Mouse (Mus musculus) lung, postnatal 14 days (tissue): ENCODE data around the gene Tuba1a.
"Not testable (repeated sequence)": the region's sequence is repeated elsewhere in the genome, so short reads cannot be mapped to it uniquely, and the experiment has no call there.

ENCODE experiments used
- DNase-seq: peaks from one replicate; pipeline ENCODE4 v3.0.0; 2021

The Tuba1a gene

DNA sequence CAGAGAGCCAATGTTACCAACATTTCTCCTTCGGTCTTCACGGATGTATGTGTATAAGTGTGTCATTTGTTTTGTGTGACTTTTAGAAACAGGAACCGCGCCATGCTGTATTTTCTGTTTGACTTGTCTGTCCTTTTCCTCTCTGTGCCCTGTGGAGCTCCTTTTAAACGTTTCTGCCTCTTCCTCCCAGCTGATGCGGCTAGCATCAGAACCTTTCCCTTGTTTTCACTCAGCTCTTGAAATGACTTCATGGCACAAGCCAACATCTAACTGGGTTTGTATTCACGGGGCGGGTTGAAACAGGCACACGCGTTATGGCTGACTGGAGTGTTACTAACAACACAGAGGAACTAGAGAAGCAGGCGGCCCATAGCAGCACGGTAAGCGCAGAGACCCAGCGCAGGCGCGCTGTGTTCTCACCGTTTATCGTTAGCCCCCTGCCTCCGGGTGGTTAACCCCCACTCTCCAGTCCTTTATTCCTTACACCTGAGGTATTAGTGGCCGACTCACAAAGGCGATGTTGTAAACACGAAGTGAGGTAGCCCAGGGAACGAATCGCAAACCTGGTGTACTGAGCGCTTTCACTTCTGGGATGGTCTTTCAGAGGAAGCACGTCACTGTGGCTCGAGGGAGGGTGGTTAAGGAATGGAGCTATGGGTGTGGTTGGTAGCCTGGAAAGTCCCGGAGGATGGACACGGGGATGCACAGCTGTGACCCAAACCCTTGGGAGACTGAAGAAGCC lies 31.9 kb upstream of the Tuba1a start:
- DNase-seq = peak; percentile 87

DNA sequence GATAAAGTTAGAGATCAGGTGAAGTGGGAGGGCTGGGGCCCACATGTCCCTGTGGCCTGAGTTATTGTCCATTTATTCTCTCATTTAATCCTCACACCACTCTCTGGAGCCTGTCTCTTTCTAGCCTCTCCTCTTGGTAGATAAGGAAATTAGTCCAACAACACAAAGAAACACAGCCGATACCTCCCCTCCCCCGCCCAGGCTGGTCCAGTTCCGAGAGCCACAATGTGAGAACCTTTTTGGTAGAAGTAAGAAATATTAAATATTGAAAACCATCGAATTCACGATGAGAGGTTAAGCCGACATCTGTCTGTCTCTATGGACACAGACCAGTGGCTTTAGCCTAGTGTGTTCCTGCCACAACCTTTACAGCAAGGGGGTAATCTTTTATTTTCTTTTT lies 31.2 kb upstream of the Tuba1a start:
- DNase-seq = no peak

DNA sequence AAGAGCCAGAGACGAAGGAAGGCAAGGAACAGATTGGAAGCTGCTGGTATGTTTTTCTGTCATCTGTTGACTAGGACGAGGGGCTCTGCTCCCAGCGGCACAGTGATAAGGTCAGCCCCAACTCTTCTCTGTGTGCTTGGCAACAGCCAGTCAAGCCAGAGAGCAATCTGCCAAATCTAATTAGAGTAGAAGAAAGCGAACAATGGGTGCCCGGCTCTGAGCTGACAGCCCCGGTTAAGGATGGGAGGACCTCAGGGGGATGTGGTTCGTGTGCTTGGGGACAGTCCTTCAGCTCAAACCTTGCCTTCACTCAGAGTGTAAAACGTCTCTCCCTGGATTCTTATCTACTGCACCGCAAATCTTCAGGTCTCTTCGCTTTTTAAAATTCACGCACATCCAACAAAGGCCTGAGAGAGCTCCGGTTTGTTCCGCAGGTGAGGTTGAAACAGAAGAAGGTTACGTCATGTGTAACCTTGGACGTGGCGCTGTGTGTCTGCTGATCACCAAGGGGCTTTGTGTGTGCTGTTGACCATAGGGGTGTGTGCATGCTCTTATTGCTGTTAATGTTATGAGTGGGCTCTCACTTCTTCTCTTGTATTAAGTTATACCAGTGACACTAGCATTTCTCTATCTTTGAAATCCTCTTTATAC lies 30.1 kb upstream of the Tuba1a start:
- DNase-seq = no peak

DNA sequence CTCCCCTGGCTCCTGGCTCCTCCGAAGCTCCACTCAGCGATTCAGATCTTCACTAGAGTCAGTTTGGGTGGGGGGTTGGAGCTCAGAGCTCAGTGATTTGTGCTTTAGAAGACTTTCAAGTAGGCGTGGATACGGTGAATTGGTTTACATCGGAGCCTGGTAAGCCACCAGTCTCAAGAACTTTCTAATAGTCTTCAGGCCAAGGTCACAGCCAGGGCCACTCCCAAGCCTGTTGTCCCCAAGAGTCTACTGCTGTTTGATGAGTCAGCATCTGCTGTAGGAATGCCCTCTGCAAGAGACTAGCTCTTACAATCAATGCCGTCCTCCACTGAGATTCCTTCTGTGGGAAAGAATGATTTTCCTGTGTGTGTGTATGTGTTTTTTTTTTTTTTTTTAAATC lies 28.6 kb upstream of the Tuba1a start:
- no peak for DNase-seq

DNA sequence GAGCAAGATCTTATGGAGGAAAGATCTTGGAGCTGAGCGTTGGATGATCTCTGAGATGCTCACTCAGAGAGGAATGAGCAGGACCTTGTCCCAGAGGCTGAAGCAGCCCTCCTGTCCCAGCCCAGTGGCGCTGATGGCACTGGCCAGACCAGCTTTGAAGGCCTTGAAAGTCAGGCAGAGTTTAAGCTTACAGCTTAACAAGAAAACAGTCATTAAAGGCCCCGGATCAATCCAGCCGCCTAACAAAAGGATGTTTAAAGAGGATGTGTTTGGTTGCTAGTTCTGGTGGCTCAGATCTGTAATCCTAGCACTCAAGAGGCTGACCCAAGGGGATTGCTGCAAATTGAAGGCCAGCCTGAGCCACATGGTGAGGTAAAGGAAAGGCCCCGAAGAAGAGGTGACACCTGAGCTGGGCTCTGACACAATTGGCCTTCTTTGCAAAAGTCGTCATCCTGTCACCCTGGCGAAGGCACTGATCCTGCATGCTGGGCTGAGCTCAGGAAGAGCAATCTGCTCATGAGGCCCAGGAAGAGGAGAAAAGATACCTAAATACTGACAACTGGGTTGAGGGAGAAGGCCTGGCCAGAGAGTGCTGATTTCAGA lies 26.6 kb upstream of the Tuba1a start:
- no peak for DNase-seq

DNA sequence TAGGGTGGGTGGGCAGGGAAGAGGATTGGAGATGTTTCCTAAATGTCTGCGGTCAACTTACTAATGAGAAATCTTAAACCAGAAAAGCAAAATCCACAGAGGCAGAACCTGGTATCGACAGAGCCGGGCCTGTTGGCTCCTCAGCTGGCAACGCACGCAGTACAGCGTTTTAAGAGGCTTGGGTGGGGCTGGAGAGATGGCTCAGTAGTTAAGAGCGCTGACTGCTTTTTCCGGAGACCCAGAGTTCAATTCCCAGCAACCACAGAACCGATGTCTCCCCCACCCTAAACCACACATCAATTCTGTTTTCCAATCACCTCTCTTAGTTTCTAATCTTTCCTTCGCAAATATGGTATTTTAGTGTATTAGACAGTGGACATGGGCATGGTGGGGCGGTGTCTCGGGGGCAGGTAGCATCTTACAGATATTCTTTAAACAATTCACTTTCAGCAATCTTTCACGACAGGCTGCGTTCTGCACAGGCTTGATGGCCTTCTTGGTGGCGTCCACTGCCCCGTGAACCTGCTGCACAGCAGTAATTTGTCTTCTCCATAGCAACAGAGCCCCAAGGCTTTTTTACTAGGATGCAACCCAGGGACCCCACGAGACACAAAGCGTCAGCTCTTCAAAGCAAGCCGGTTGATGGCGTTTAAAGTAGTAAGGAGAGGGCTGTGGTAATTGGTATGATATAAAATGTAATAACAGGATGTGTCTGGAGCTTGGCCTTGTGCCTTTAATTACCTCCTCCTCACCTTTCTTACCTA lies 25.1 kb upstream of the Tuba1a start:
- DNase-seq = no peak

DNA sequence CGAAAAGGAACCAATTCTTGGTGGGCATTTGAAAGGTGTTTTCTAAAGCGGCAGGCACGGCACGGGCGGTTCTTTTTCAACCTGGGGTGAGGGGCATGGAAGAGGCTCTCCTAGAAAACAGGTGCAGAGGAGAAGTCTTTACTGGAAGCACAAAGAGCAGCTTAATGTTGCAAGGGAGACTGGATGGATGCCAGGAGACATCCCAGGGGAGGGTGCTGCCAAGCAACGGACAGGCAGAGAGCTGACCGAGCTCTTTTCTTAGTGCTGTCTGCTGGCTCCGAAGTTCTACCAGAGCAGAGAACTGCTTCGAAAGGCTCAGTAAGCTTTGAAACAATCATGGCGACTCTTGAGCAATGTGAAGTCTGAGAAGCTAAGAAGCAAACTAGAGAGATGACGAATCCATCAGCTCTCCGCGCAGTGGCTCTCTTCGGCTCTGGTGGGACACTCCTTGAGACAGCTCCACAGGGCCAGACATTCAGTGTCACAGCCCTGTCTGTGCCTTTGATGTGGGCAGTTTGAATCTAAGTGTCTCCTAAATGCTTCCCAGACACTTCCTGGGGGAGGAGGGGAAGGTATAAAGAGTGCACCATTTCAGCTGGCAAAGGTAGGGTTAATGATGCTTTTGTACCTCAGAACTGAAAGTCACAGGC lies 24.4 kb upstream of the Tuba1a start:
- peak; percentile 75 for DNase-seq

DNA sequence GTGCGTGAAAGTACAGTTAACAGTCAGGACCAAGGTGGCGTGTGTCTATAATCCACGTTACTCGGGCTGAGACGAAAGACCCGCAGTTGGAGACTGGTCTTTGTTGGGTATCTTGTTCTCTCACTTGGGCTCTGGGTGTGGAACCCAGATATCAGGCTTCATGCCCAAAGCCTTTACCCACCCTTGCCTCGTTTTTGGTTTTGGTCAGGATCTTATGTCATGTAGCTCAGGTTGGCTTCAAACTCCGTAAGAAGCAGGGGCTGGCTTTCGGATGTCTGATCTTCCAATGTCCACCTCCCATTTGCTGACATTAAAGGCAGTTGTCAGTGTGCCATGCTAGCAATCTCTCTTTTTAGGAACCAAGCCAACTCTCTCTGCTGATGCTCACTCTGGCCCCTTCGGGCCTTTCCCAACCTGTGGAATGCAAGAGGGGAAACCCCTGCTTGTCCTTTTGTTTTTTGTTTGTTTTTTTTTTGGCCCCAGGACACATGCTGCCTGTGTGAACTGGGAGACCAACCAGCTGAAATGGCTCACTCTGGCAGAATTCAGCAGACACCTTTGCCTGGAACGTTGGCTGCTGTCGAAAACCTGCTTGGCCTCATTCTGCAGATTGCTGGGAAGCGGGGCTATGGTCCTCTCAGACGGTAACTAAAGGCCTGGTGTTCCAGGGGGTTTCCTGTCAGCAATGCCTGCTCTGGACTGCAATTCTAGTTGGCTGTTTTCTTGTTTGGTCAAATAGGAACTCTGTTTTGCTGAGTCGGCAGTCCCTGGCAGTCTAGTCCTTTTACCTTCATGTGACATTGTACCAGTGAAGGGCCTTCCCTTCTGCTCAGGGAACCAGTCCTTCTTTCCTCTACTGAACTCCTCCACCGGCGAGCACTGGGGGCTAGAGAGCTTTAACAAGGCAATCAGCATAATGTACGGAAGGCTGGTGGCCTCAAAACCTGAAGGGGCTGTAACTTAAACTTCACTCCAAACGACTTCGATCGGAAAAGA lies 23.6 kb upstream of the Tuba1a start:
- no peak for DNase-seq

DNA sequence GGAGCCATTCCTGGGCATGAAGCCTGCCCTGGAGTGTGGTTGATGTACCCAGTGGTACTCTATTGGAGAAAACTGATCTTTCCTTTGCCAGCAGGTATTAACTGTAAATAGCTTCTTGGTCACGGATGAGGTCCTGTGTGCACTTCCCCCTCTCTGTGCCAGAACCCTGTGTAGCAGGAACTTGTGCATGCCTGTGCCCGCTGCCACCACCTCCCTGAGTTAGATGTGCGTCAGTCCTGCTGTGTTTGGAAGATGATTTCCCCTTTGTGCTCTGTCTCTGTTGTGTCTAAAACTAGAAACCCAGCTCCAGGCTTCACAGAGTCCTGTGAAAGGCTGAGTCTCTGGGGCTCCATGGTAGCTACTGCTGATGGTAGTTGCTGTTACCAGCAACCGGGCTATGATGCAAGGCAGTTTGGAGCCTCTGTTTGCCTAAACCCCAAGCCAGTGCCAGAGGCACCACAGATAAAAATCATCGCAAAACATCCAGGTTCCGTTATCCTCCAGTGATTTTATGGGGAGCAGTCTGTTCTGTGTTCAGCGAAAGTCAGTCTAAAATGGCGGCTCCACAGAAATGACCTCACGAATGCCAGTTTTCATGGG lies 19.6 kb upstream of the Tuba1a start:
- DNase-seq = no peak

DNA sequence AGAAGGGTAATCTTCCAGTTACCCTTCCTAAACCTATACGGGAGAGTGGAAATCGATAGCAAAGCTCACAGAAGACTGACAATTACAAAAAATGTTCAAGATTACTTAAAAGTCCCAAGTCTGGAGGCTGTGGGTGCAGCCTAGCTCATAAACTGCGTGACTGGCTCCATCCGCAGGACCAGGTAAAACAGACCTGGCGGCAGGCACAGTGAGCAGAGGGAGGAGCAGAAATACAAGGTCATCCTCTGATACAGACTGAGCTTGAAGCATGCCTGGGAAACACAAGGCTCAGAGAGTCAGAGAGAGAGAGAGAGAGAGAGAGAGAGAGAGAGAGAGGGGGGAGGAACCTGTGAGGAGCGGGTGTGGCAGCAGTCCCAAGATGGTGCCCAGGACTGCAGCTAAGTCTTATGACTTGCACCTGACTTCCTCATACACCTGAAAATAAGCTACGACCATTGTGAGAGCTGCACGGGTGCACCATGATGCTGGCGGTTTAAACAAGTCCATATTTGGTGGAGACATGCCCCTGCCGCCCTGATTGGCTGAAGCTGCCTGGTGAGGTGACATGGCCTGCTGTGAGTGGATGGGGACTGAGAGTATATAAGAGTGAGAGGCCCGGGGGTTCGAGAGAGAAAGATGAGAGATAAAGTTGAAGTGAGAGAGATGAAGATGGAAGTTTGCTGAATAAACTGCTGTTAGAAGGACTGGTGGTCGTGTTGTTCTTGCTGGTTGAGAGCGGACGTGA lies 18.2 kb upstream of the Tuba1a start:
- DNase-seq = not testable (repeated sequence)

DNA sequence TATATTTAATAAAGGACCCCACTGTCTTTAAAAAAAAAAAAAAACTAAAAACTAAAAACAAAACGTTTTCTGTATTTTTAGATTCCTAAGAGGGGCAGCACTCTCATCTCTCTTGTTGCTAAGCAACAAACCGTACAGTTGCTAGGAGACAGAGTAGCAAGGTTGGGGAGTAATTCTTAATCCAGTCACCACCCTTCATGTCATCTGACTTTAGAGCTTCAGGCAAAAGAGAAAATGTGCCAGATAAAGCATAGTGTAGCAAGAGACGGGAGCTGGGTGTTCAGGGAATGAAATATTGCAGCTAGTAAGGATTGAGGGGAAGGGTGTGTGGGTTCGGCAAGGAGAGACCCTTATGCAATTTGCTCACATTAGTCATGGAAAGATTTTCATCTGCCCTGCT lies 17.6 kb upstream of the Tuba1a start:
- no peak for DNase-seq

DNA sequence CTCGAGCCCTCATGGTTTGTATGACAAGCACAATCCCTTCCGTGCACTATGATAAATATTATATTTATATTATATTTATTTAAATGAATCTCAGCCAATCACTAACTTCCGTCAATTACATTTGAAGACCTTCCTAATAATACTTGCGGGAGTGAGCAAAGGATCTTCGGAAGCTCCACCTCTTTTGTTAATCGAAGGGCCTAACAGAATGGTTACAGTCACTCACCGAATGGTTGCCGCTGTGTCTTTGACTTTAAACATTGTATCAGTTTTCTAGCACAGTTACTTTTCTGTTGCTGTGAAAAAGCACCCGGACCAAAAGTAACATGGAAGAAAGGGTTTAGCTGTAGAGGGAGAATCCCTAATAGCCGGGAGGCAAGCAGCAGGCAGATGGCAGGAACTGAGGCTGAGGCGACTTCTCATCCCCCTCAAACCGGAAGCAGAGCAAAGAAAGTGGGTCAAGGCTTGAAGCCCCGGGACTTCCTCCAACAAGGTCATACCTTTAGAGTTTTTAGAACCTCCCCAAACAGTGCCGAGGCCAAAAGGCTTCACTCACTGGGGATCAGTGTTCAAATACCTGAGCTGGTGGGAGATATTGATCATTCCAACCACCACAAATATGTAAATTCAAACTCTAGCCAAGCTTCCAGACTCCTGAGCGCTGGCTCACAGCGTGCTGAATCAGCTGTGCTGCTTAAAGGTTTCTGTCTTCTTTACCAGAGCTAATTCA lies 16.0 kb upstream of the Tuba1a start:
- DNase-seq = no peak

DNA sequence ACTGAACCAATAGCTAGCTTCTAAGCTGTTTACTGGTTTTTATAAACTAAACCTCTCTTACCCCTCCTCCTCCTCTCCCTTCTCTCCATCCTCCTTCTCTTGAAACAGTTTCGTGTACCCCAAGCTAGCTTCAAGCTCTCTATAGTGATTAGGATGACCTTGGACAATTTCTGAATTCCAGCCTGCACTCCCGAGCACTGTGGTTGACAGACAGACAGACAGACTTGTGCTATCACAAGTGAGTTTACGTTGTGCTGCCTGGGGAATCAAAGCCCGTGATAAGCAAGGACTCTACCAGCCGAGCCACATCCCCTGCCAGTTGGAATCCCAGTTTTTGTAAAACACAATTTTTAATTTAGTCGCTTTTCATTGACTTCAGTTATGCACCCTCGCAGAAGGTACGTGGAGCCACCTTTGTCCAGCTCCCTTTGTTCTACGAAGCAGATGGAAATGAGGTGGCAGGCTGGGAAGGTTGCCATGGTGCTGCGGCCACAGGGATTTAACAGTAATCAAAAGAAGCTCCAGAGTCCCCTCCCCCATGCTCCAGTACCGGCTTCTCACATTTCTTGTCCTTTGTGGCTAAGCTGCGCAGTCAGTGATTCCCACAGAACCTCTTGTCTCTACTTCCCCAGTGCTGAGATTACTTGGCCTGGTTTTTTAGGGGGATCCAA lies 15.3 kb upstream of the Tuba1a start:
- peak; percentile 53 for DNase-seq

DNA sequence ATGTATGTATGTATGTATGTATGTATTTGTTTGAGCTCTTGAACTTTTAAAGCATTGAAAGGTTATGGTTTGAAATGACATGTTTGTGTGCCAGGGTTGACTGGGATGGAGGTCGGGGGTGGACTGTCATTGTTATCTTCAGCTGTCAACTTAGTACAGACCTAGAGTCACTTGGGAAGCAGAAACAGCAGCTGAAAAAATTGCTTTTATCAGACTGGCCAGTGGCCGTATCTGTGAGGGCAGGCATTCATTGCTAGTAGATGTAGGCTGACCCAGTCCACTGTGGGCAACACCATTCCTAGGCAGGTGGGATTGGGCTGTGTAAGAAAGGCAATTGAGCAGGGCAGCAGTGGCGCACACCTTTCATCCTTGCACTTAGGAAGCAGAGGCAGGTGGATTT lies 6.0 kb upstream of the Tuba1a start:
- DNase-seq = no peak

DNA sequence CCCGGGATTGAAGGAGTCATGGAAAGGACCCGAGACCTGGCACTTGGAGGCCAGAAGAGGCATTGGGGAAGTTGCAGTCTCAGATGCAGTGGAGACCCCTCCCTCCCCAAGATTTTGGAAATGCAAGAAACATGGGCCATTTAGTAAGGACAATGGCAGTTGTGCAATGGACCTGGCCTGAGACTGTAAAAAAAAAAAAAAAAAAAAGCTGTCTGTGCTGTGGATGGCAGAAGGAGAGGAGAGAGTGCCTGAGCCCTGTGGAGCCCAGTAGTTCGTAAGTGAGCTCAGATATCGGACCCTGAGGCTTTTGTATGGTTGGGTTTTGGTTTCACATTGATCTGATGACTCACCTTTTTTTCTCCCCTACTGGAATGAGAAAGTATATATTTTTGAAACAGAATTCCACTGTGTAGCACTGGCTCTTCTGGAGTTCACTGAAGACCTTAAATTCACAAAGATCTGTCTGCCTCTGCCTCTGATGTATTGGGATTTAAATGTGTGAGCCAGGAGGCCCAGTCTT lies 5.5 kb upstream of the Tuba1a start:
- no peak for DNase-seq

DNA sequence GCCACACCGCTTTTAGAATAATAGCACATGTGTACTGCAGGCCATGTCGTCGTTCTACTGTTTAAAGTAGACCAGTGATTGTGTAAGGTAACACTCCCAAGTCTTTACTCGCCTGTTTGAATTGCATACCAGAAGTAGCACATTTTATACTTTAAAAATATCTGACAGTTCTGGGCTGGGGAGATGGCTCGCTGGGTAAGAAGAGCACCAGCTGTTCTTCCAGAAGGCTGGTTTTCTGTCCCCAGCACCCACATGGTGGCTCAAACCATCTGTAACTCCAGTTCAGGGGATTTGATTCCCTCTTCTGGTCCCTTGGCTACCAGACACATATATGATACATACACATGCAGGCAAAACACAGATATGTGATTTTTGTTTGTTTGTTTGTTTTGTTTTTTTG lies 4.0 kb upstream of the Tuba1a start:
- DNase-seq = no peak

DNA sequence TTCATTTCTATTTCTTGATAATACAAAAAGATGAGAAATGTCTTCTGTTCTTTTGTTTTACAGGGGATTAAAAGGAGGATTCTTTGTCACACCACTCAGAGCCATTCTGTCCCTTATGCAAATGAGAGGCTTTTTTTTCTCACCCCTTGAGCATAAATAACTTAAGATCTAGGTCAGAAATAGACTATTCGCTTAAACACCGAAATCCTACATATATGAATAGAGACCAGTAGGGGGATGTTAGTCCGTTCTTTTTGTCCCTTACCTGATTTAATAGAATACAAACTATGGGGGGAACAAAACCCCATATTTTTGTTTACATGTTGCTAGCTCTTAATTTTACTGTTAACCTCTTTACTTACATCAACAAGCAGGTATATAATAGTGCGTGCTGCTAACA lies 2.5 kb upstream of the Tuba1a start:
- no peak for DNase-seq

DNA sequence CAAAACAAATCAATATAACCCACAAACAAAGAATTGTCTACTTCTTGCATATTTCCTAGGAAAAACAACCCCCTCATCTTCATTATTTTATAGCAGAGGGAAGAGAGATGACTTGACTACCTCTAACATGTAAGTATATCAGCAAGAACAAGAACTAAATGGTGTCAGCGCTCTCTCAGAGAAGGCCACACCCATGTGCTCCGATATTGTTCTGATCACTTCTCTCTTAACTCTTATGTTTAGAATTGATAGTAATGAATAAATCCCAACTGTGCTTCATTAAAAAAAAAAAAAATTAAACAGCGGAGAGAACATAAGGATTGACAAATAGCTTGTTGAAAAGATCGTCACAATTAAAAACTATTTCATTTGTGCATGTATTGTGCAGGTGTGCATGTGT lies 1.8 kb upstream of the Tuba1a start:
- no peak for DNase-seq
